In genomic region chr3:87986868-87987267, GRCm38 (mm10) we compare ENCODE assay signal across 1 mouse cellular context.
TF ChIP-seq lines count a peak whose summit lies in the region.

No protein-coding gene starts in this region.

TF ChIP-seq in CH12.LX, 34 proteins besides CTCF, POLR2A, EP300 and RAD21:
- TF ChIP-seq ZMIZ1 (IDR thresholded peaks at IDR 0.05; ENCODE audit: low read depth, low read length) (no peak; the same call in 1 of the 2 replicates), USF1 (IDR thresholded peaks at IDR 0.05; ENCODE audit: low read depth, low read length) (no peak), KAT2A (IDR thresholded peaks at IDR 0.05; ENCODE audit: insufficient replicate concordance, low read length) (no peak), JUN (IDR thresholded peaks at IDR 0.05; ENCODE audit: insufficient read depth, low read depth, low read length) (no peak), UBTF (IDR thresholded peaks at IDR 0.05; ENCODE audit: low read depth, low read length) (no peak), JUND (conservative IDR thresholded peaks at IDR 0.05; ENCODE audit: low read depth, low read length) (peak; percentile 44; the same call in 1 of the 2 replicates), IRF4 (IDR thresholded peaks at IDR 0.05; ENCODE audit: low read depth, low read length) (peak; percentile 82), SMC3 (IDR thresholded peaks at IDR 0.05; ENCODE audit: low read depth, low read length) (peak; percentile 96), CHD1 (IDR thresholded peaks at IDR 0.05; ENCODE audit: low read depth, low read length) (no peak; the same call in none of the 2 replicates), MAFK (IDR thresholded peaks at IDR 0.05; ENCODE audit: insufficient replicate concordance, low read length) (peak; percentile 65; the same call in 1 of the 2 replicates), E2F4 (IDR thresholded peaks at IDR 0.05; ENCODE audit: insufficient replicate concordance, low read depth, low read length) (no peak), GABPA (IDR thresholded peaks at IDR 0.05; ENCODE audit: insufficient replicate concordance, low read depth, low read length) (no peak), MAX (IDR thresholded peaks at IDR 0.05; ENCODE audit: low read length) (peak; percentile 74; the same call in 1 of the 2 replicates), PAX5 (IDR thresholded peaks at IDR 0.05; ENCODE audit: low read length) (no peak), ELF1 (IDR thresholded peaks at IDR 0.05; ENCODE audit: low read depth, low read length) (peak; percentile 86), MEF2A (IDR thresholded peaks at IDR 0.05; ENCODE audit: borderline replicate concordance, low read depth, low read length) (peak; percentile 76), CHD2 (IDR thresholded peaks at IDR 0.05; ENCODE audit: low read length) (no peak), ZKSCAN1 (IDR thresholded peaks at IDR 0.05; ENCODE audit: borderline replicate concordance, low read depth, low read length) (no peak), SIN3A (IDR thresholded peaks at IDR 0.05; ENCODE audit: low read length) (no peak; the same call in 1 of the 2 replicates), ZNF384 (IDR thresholded peaks at IDR 0.05; ENCODE audit: low read depth, low read length) (no peak), BHLHE40 (IDR thresholded peaks at IDR 0.05; ENCODE audit: low read depth, low read length) (peak; percentile 75), ZC3H11A (IDR thresholded peaks at IDR 0.05; ENCODE audit: low read depth, low read length) (peak; percentile 75), TBP (conservative IDR thresholded peaks at IDR 0.05; ENCODE audit: low read depth, low read length) (no peak), MXI1 (IDR thresholded peaks at IDR 0.05; ENCODE audit: low read depth, low read length) (peak; percentile 31), NRF1 (IDR thresholded peaks at IDR 0.05; ENCODE audit: low read depth, low read length) (peak; percentile 41; the same call in 1 of the 2 replicates), MAZ (IDR thresholded peaks at IDR 0.05; ENCODE audit: low read depth, low read length) (peak; percentile 86), USF2 (conservative IDR thresholded peaks at IDR 0.05; ENCODE audit: low read depth, low read length) (no peak), RCOR1 (conservative IDR thresholded peaks at IDR 0.05; ENCODE audit: low read depth, low read length) (no peak), NELFE (IDR thresholded peaks at IDR 0.05; ENCODE audit: low read depth, low read length) (peak; percentile 44; the same call in 1 of the 2 replicates), POLR2AphosphoS2 (IDR thresholded peaks at IDR 0.05; ENCODE audit: low read depth, low read length) (no peak), ETS1 (conservative IDR thresholded peaks at IDR 0.05; ENCODE audit: low read depth, low read length) (peak; percentile 73), MYC (IDR thresholded peaks at IDR 0.05; ENCODE audit: low read depth, low read length) (peak; percentile 77; the same call in 1 of the 2 replicates), TCF12 (IDR thresholded peaks at IDR 0.05; ENCODE audit: low read depth, low read length) (peak; percentile 52; the same call in 1 of the 2 replicates), HCFC1 (IDR thresholded peaks at IDR 0.05; ENCODE audit: low read depth, low read length) (no peak; the same call in 1 of the 2 replicates)
